8 mouse cellular contexts compared by ENCODE assay signal in the genomic region with DNA sequence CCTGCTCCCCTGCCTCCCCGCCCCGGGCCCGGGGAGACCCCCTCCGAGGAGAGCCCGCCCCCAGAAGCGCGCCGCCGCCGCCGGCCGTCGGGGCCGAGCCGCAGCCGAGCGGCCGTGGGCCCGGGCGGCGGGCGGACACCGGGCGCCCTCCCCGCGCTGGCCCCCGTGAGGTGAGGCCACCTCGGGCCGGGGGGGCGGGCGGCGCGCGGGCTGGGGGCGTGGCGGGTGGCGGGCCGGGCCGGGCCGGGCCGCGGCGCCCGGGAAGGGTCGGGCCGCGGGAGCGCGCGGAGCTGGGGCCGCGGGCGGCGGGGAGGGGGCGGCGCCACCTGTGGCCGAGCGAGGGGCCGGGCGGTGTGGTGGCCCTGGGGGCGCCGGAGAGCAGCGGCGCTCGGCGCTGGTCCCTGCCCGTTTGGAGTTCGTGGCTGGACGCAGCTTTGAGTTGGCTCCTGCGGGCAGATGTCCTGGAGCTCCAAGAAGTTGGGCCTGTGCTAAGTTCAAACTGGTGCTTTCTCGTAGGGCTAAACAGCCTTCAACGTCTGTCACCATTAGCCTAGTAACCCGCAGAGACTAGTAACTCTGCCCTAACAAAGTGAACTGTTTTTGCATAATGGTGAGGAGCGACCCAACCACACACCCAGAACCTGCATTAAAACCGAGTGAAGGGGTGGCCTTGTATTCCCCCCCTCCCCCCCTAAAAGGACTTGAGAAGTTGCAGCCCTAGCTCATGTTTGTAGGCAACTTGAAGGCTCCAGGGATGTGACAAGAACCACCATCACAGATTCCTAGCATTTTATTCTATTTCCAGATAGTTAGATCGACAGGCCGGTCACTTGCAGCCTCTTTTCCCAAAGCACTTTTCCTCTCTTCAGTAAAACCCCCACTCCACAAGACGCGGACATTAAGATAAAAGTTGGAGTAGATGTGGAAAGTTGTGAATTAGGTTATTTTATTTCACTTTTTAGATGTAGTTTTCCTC. TPM values are rescaled to one million over a fixed set of nuclear protein-coding genes. Genes with fewer than 3 reads are reported as not detected.
DNase-seq lines count a peak whose midpoint lies in the region; ATAC-seq lines count a peak whose summit lies in the region.

No protein-coding gene starts in this region.

- no peaks in the 10 kb centered on the region for H3K27me3 ChIP-seq in forebrain, embryonic 16.5 days (replicated peaks; ENCODE audit: control insufficient read depth, insufficient read depth, low read length)
- H3K27me3 ChIP-seq in hindbrain, embryonic 13.5 days, result no peaks in the 10 kb centered on the region

- H3K9ac ChIP-seq in forebrain, embryonic 16.5 days (replicated peaks; ENCODE audit: low read depth, low read length), result peak overlapping the region; percentile 83
- H3K9ac ChIP-seq in hindbrain, embryonic 13.5 days, result peak overlapping the region; percentile 82

- no peaks in the 10 kb centered on the region for H3K9me3 ChIP-seq in forebrain, embryonic 16.5 days (ENCODE audit: control insufficient read depth, low read length)
- no peaks in the 10 kb centered on the region for H3K9me3 ChIP-seq in hindbrain, embryonic 13.5 days

- H3K4me2 ChIP-seq in forebrain, embryonic 16.5 days (ENCODE audit: low read length), result peak overlapping the region; percentile 66
- peak overlapping the region; percentile 71 for H3K4me2 ChIP-seq in hindbrain, embryonic 13.5 days

- under 1% methylated on average over 56 of the region's 79 CpGs for WGBS in forebrain, embryonic 16.5 days
- WGBS in hindbrain, embryonic 13.5 days, result 1% methylated on average over 71 of the region's 79 CpGs

- H3K36me3 ChIP-seq in forebrain, embryonic 16.5 days (ENCODE audit: control insufficient read depth, insufficient read depth), result no peaks in the 10 kb centered on the region
- H3K36me3 ChIP-seq in hindbrain, embryonic 13.5 days, result no peaks in the 10 kb centered on the region

- DNase-seq in MN1 (ENCODE audit: low spot score), result peak; percentile 91
- DNase-seq in cerebellum, adult 18-20 months, result peak; percentile 37 to 62
- peak; percentile 18 to 26 for DNase-seq in layer of hippocampus, postnatal 25 days (ENCODE audit: extremely low spot score in 1 of 2, low spot score in 1 of 2)
- peak; percentile 79 to 87 for DNase-seq in lung, postnatal 4 days
- peak; percentile 40 for DNase-seq in retina, postnatal 7 days (ENCODE audit: low read depth, low spot score)
- DNase-seq in urinary bladder, adult 2 months (ENCODE audit: low spot score), result peak; percentile 62

- H3K27ac ChIP-seq in forebrain, embryonic 16.5 days (ENCODE audit: low read length), result peak overlapping the region; percentile 91
- peak overlapping the region; percentile 95 for H3K27ac ChIP-seq in hindbrain, embryonic 13.5 days

- ATAC-seq in forebrain, embryonic 16.5 days, result peak; percentile 60
- ATAC-seq in hindbrain, embryonic 13.5 days (ENCODE audit: low FRiP score), result peak; percentile 67

- peak overlapping the region; percentile 85 for H3K4me3 ChIP-seq in forebrain, embryonic 16.5 days (replicated peaks; ENCODE audit: low read length)
- peak overlapping the region; percentile 75 for H3K4me3 ChIP-seq in hindbrain, embryonic 13.5 days

- peaks cover 18% of the 10 kb centered on the region for H3K4me1 ChIP-seq in forebrain, embryonic 16.5 days (replicated peaks; ENCODE audit: control insufficient read depth, insufficient read depth, low read length)
- H3K4me1 ChIP-seq in hindbrain, embryonic 13.5 days (replicated peaks), result peaks cover 21% of the 10 kb centered on the region

RNA-seq across cellular contexts. Expression of a gene that starts 0.9 kb away (rescaled TPM):
- 37.5 and 39.7 TPM in 2 replicates for polyA plus RNA-seq in forebrain, embryonic 16.5 days (2015; fragmentation: Nextera tagmentation; extraction: Ambion mirVana)
- 36.4 and 39.9 TPM in 2 replicates for polyA plus RNA-seq in hindbrain, embryonic 13.5 days (2015; fragmentation: Nextera tagmentation; extraction: Ambion mirVana)
- 100 to 1,000 TPM; 153 to 200 TPM for total RNA-seq in layer of hippocampus, postnatal 25 days (2021)
- polyA plus RNA-seq in urinary bladder, adult 2 months (2012; rRNA removed), result 19.3 and 41.9 TPM in 2 replicates

RNA-seq across cellular contexts. Expression of a gene that starts 10.8 kb away (rescaled TPM):
- not detected in 2 replicates for polyA plus RNA-seq in forebrain, embryonic 16.5 days (2015; fragmentation: Nextera tagmentation; extraction: Ambion mirVana)
- polyA plus RNA-seq in hindbrain, embryonic 13.5 days (2015; fragmentation: Nextera tagmentation; extraction: Ambion mirVana), result 0.09 TPM in 1 of 2 replicates, not detected in the other
- not detected for total RNA-seq in layer of hippocampus, postnatal 25 days (2021)
- not detected in 2 replicates for polyA plus RNA-seq in urinary bladder, adult 2 months (2012; rRNA removed)

RNA-seq across cellular contexts. Expression of a gene that starts 26.8 kb away (rescaled TPM):
- polyA plus RNA-seq in forebrain, embryonic 16.5 days (2015; fragmentation: Nextera tagmentation; extraction: Ambion mirVana), result not detected in 2 replicates
- polyA plus RNA-seq in hindbrain, embryonic 13.5 days (2015; fragmentation: Nextera tagmentation; extraction: Ambion mirVana), result not detected in 2 replicates
- total RNA-seq in layer of hippocampus, postnatal 25 days (2021), result not detected
- not detected in 2 replicates for polyA plus RNA-seq in urinary bladder, adult 2 months (2012; rRNA removed)

RNA-seq across cellular contexts. Expression of a gene that starts 39.3 kb away (rescaled TPM):
- 1.3 and 1.4 TPM in 2 replicates for polyA plus RNA-seq in forebrain, embryonic 16.5 days (2015; fragmentation: Nextera tagmentation; extraction: Ambion mirVana)
- 1.6 and 1.8 TPM in 2 replicates for polyA plus RNA-seq in hindbrain, embryonic 13.5 days (2015; fragmentation: Nextera tagmentation; extraction: Ambion mirVana)
- 1 to 10 TPM; 2.1 to 3.3 TPM for total RNA-seq in layer of hippocampus, postnatal 25 days (2021)
- 29.0 and 34.1 TPM in 2 replicates for polyA plus RNA-seq in urinary bladder, adult 2 months (2012; rRNA removed)

RNA-seq across cellular contexts. Expression of a gene that starts 59.3 kb away (rescaled TPM):
- 0.49 and 1.2 TPM in 2 replicates for polyA plus RNA-seq in forebrain, embryonic 16.5 days (2015; fragmentation: Nextera tagmentation; extraction: Ambion mirVana)
- 1.0 and 1.1 TPM in 2 replicates for polyA plus RNA-seq in hindbrain, embryonic 13.5 days (2015; fragmentation: Nextera tagmentation; extraction: Ambion mirVana)
- total RNA-seq in layer of hippocampus, postnatal 25 days (2021), result 1 to 10 TPM in 1 of 2 experiments, under 1 TPM in 1; 0.89 to 1.1 TPM
- 6.7 and 8.4 TPM in 2 replicates for polyA plus RNA-seq in urinary bladder, adult 2 months (2012; rRNA removed)

Comparison
In these comparisons a context has a peak if more than half of its experiments do, and no peak if none do; other contexts are left out.
1. Peak in every context shown above with its lines: DNase-seq, ATAC-seq, H3K4me3 ChIP-seq and H3K27ac ChIP-seq.
2. DNase-seq: peak in every context shown above with its lines; median percentile 91 in MN1; 83 in lung, postnatal 4 days; 62 in urinary bladder, adult 2 months; 50 in cerebellum, adult 18-20 months; 40 in retina, postnatal 7 days; 22 in layer of hippocampus, postnatal 25 days.